Mouse (Mus musculus): Measurements from ENCODE around the gene Rasl11b.

- TF ChIP-seq CTCF (IDR thresholded peaks at IDR 0.05; ENCODE audit: extremely low read depth, insufficient read length, insufficient replicate concordance, low read depth, low read length) (no peak), POLR2A (IDR thresholded peaks at IDR 0.05; ENCODE audit: low read depth, low read length) (no peak)
Measured at GRCm38 (mm10) chr5:74218524-74218923, 23.4 kb downstream of the Rasl11b start.

Measured in small intestine, adult 2 months (tissue).